Mouse (Mus musculus): ENCODE measurements around the gene Mrln. TPM values are rescaled to one million over a fixed set of nuclear protein-coding genes. Genes with fewer than 3 reads are reported as not detected.
A peak's percentile ranks its signal among the peaks of the same experiment; 100 is the strongest.

Gene Mrln
- total and polyA plus RNA-seq, 2 experiments from 2014 or later, result 1.3 to 1.9 TPM

DNA sequence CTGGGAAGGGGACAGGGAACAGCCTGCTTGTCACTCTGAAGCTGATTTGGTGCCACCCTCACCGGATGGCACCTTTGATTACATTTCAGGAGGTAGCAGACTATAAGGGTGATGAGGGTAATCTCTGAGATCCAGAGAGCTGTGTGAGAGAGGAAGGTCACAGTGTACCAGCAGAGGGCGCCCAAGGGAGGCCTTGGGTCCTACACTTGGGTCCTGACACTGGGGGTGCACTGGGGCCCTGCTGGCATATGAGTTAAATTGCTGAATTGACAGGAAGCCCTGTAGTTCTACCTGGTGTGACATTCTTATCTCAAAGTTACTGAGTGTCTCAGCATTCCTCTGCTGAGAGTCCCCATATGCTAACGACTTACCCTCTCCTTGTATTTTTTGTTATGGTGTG, 31.1 kb upstream of the Mrln start:
- peak; percentile 74 for TF ChIP-seq CTCF (IDR thresholded peaks at IDR 0.05)
- ATAC-seq (ENCODE audit: low FRiP score) (no peak), DNase-seq (ENCODE audit: low spot score) (peak; percentile 59)
- peaks cover 18% of the 10 kb centered on the region; the same call in 1 of the 2 replicates for H3K36me3 ChIP-seq (ENCODE audit: insufficient read depth, low read length)
- H3K9me3 ChIP-seq (ENCODE audit: low read length), result no peaks in the 10 kb centered on the region
- WGBS, result 54% methylated on average over 3 of the region's 3 CpGs
- no peaks in the 10 kb centered on the region for H3K4me1 ChIP-seq (ENCODE audit: insufficient read depth, low read length)
- H3K9ac ChIP-seq (replicated peaks; ENCODE audit: low read length, poor library complexity, severe bottlenecking), result no peak overlapping the region
- no peak overlapping the region for H3K4me3 ChIP-seq (ENCODE audit: low read depth, low read length)
- no peak overlapping the region for H3K4me2 ChIP-seq (ENCODE audit: low read depth, low read length, poor library complexity, severe bottlenecking)
- H3K27ac ChIP-seq (ENCODE audit: low read depth, low read length), result no peak overlapping the region
- H3K27me3 ChIP-seq (ENCODE audit: insufficient read depth, low read length), result no peaks in the 10 kb centered on the region

DNA sequence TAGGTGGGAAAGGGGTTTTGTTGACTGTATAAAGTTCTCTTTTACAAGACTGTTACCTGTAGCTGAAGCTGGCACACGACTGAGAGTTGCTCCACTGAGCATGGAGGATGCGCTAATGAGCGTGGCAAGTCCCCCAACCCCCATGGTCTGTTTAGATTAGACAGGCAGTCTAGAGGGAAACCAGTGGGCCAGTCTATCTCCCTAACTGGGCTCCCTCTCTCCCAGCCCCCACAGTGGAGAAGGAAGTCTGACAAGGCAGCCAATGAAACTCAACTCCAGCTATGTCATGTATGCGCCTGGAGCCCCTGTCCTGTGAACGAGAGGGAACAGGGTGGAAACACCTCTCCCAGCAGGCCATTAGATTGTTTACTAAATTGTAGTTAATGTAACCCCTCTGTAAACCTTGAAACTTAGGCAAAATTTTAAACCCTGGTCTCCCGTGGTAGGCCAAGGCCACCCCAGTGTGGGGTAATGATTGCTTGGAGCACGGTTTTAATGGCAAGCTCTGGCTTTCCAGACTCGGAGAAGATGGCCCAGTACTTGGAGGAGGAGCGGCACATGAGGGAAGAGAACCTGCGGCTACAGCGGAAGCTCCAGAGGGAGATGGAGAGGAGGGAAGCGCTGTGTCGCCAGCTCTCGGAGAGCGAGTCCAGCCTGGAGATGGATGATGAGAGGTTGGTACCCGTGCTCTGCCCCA, 29.8 kb upstream of the Mrln start:
- no peak for ATAC-seq (ENCODE audit: low FRiP score)
- no peak overlapping the region for H3K4me3 ChIP-seq (ENCODE audit: low read depth, low read length)
- H3K9ac ChIP-seq (replicated peaks; ENCODE audit: low read length, poor library complexity, severe bottlenecking), result no peak overlapping the region
- H3K27me3 ChIP-seq (ENCODE audit: insufficient read depth, low read length), result no peaks in the 10 kb centered on the region
- H3K36me3 ChIP-seq (ENCODE audit: insufficient read depth, low read length), result peaks cover 18% of the 10 kb centered on the region; the same call in 1 of the 2 replicates
- H3K9me3 ChIP-seq (ENCODE audit: low read length), result no peaks in the 10 kb centered on the region
- WGBS, result 76% methylated on average over 16 of the region's 16 CpGs
- TF ChIP-seq CTCF (IDR thresholded peaks at IDR 0.05), result no peak
- no peak overlapping the region for H3K4me2 ChIP-seq (ENCODE audit: low read depth, low read length, poor library complexity, severe bottlenecking)
- H3K27ac ChIP-seq (ENCODE audit: low read depth, low read length), result no peak overlapping the region
- no peak for DNase-seq (ENCODE audit: low spot score)
- no peaks in the 10 kb centered on the region for H3K4me1 ChIP-seq (ENCODE audit: insufficient read depth, low read length)

DNA sequence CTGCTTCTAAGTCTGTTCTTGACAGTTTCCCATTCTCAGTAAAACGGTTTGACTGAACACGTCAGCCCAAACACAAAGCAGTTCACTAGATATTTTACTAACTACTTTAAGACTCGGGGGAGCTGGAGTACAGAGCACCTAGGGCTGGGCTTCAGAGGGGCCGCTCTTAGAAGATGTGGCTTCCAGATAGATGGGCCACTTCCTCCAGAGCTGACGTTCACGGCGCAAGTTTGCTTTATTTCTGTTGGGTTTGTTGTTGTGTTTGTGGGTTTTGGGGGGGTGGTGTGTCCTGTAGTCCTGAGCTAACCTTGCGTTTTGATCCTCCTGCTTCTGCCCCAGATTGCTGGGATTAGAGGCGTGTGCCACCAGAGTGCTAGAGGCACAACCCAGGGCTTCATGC, 23.7 kb upstream of the Mrln start:
- WGBS, result 89% methylated on average over 9 of the region's 9 CpGs
- Histone ChIP-seq H3K4me2 (ENCODE audit: low read depth, low read length, poor library complexity, severe bottlenecking) (no peak overlapping the region), H3K4me3 (ENCODE audit: low read depth, low read length) (no peak overlapping the region), H3K9me3 (ENCODE audit: low read length) (no peaks in the 10 kb centered on the region), H3K27ac (ENCODE audit: low read depth, low read length) (no peak overlapping the region), H3K27me3 (ENCODE audit: insufficient read depth, low read length) (no peaks in the 10 kb centered on the region), H3K36me3 (ENCODE audit: insufficient read depth, low read length) (peaks cover 5% of the 10 kb centered on the region; the same call in 1 of the 2 replicates), H3K9ac (replicated peaks; ENCODE audit: low read length, poor library complexity, severe bottlenecking) (no peak overlapping the region), H3K4me1 (ENCODE audit: insufficient read depth, low read length) (no peaks in the 10 kb centered on the region)
- ATAC-seq (ENCODE audit: low FRiP score) (no peak), DNase-seq (ENCODE audit: low spot score) (no peak)
- TF ChIP-seq CTCF (IDR thresholded peaks at IDR 0.05), result no peak

DNA sequence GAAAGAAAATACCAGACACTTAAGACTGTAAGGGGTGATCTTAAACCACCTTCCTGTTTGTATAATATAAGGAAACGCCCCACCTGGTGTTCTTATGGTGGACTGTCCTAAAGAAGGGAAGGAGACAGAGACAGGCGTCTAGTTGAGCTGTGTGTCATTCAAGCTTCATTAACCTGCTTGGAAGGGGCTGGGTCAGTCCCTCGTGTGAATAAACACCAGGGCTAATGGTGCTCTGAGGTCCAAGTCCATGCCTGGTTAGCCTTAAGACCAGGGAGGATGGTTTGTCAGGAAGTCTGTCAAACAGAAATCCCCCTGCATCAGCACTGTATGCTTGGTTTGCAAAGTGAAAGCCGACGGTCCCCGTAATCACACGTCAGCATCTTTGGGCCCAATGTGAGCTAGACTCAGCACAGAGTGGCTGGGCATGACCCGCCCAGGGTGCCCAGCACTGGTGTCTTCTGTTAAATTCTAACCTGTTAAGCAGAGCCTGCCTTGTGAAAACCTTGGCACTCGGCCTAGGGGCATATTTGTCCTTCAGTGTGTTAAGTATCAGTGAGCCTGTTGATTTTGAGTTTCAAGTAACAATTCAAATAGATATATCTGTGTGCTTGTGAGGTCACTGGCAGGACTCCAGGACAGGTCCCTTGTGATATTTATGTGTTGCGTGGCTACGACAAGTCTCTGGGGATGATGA, 23.0 kb upstream of the Mrln start:
- Histone ChIP-seq H3K9me3 (ENCODE audit: low read length) (no peaks in the 10 kb centered on the region), H3K27ac (ENCODE audit: low read depth, low read length) (no peak overlapping the region), H3K9ac (replicated peaks; ENCODE audit: low read length, poor library complexity, severe bottlenecking) (no peak overlapping the region), H3K36me3 (ENCODE audit: insufficient read depth, low read length) (peaks cover 5% of the 10 kb centered on the region; the same call in 1 of the 2 replicates), H3K4me2 (ENCODE audit: low read depth, low read length, poor library complexity, severe bottlenecking) (no peak overlapping the region), H3K4me1 (ENCODE audit: insufficient read depth, low read length) (no peaks in the 10 kb centered on the region), H3K27me3 (ENCODE audit: insufficient read depth, low read length) (no peaks in the 10 kb centered on the region), H3K4me3 (ENCODE audit: low read depth, low read length) (no peak overlapping the region)
- WGBS, result 88% methylated on average over 11 of the region's 11 CpGs
- DNase-seq (ENCODE audit: low spot score), result no peak
- TF ChIP-seq CTCF (IDR thresholded peaks at IDR 0.05), result no peak
- ATAC-seq (ENCODE audit: low FRiP score), result no peak

DNA sequence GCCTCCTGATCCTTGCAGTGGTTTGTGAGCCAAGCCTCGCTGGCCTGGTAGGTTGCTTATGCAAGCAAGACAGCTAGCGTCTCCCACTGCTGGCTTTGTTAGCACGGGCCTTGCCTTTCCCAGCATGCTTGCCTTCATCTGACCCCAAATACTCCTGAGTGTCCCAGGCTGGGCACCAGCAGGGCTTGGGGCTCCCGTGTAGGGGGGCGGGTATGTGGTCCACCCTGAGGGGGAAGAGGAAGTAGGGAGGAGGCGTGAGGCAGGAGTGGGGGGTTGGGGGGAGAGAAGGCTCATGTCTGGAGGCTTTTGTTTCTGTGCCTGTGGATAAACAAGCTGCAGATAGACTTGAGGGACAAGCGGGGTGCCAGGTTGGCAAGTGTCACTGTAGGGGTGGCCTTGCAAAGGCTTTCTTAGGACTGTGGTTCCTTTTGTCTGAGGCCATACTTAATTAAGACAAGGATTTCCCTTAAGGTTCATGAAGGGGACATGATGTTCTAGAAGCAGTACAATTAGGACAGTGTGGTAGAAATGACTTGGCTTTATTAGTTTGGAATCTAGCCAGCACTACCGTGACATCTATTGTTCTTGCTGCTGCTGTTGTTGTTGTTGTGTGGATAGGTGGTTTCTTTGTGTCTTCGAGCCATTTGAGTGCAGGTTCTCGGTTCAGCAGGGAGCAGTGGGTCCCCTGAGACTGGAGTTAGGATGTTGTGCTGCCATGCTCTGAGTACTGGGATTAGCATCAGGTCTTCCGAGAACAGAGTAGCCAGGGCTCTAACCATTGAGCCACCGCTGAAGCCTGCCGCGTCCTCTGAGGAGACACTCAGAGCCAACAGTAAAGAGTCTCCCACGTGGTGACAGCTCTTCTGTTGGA, 21.0 kb upstream of the Mrln start:
- Histone ChIP-seq H3K36me3 (ENCODE audit: insufficient read depth, low read length) (peaks cover 11% of the 10 kb centered on the region; the same call in 1 of the 2 replicates), H3K27me3 (ENCODE audit: insufficient read depth, low read length) (no peaks in the 10 kb centered on the region), H3K4me2 (ENCODE audit: low read depth, low read length, poor library complexity, severe bottlenecking) (no peak overlapping the region), H3K9me3 (ENCODE audit: low read length) (no peaks in the 10 kb centered on the region), H3K9ac (replicated peaks; ENCODE audit: low read length, poor library complexity, severe bottlenecking) (no peak overlapping the region), H3K4me3 (ENCODE audit: low read depth, low read length) (no peak overlapping the region), H3K27ac (ENCODE audit: low read depth, low read length) (no peak overlapping the region), H3K4me1 (ENCODE audit: insufficient read depth, low read length) (no peaks in the 10 kb centered on the region)
- peak; percentile 50; the same call in 1 of the 2 replicates for ATAC-seq (ENCODE audit: low FRiP score)
- no peak for TF ChIP-seq CTCF (IDR thresholded peaks at IDR 0.05)
- whole genome bisulfite sequencing, result 67% methylated on average over 15 of the region's 15 CpGs
- peak; percentile 57 for DNase-seq (ENCODE audit: low spot score)

All from midbrain, postnatal 0 days (tissue).